Mouse (Mus musculus): ENCODE data around the gene Cst12.

- TF ChIP-seq CTCF (IDR thresholded peaks at IDR 0.05), result no peak
- TF ChIP-seq EP300 (IDR thresholded peaks at IDR 0.05), result no peak
Measured at GRCm38 (mm10) chr2:148754310-148754846, 34.8 kb upstream of the Cst12 start.
